Mouse (Mus musculus) hindbrain, embryonic 11.5 days (tissue): ENCODE data around the gene Rorb. TPM values are rescaled to one million over a fixed set of nuclear protein-coding genes. Genes with fewer than 3 reads are reported as not detected.
A peak's percentile ranks its signal among the peaks of the same experiment; 100 is the strongest.

Source experiments
- ATAC-seq: fragments of 200-750 bp; cut with Nextera tagmentation; 2 replicates; pipeline ENCODE4 v1.8.0; 2017; ENCODE audit warnings: mild to moderate bottlenecking, moderate TSS enrichment, moderate library complexity; ENCODE audit not compliant: low FRiP score
- DNase-seq: peaks from one replicate; pipeline ENCODE4 v3.0.0-alpha.2; 2015; ENCODE audit warnings: low spot score
- H3K27ac ChIP-seq: fragments of 300-500 bp; sonication (generic); 2 replicates; pipeline ENCODE4 v1.5.1; 2014; ENCODE audit warnings: mild to moderate bottlenecking, low read depth, low read length
- H3K27me3 ChIP-seq: fragments of 300-500 bp; sonication (generic); 2 replicates; pipeline ENCODE4 v1.6.1; 2014; ENCODE audit warnings: mild to moderate bottlenecking, low read length, moderate library complexity, mixed read lengths; ENCODE audit not compliant: control insufficient read depth, insufficient read depth
- H3K36me3 ChIP-seq: fragments of 300-500 bp; sonication (generic); 2 replicates; pipeline ENCODE4 v1.6.1; 2014; ENCODE audit warnings: mild to moderate bottlenecking, low read length, moderate library complexity, mixed read lengths; ENCODE audit not compliant: control insufficient read depth, insufficient read depth
- H3K4me1 ChIP-seq: fragments of 300-500 bp; sonication (generic); replicated peaks from 2 replicates; pipeline ENCODE4 v1.6.1; 2014; ENCODE audit warnings: low read length, mixed read lengths; ENCODE audit not compliant: control insufficient read depth, insufficient read depth
- H3K4me2 ChIP-seq: fragments of 300-500 bp; sonication (generic); replicated peaks from 2 replicates; pipeline ENCODE4 v1.6.1; 2014; ENCODE audit warnings: mild to moderate bottlenecking, low read depth, low read length
- H3K4me3 ChIP-seq: fragments of 300-500 bp; sonication (generic); 2 replicates; pipeline ENCODE4 v1.5.1; 2014; ENCODE audit warnings: low read depth, low read length
- H3K9ac ChIP-seq: fragments of 300-500 bp; sonication (generic); 2 replicates; pipeline ENCODE4 v1.6.1; 2014; ENCODE audit warnings: low read depth, low read length
- H3K9me3 ChIP-seq: fragments of 300-500 bp; sonication (generic); 2 replicates; pipeline ENCODE4 v1.6.1; 2016; ENCODE audit warnings: low read length; ENCODE audit not compliant: control insufficient read depth
- WGBS: fragments of 180-500 bp; shearing (Covaris S2); extraction: QIAGEN DNeasy Blood & Tissue Kit; methylation state at CpG from one replicate; pipeline ENCODE4 v1.1.7; 2014; 5-methylcytosine and 5-hydroxymethylcytosine counted together
- polyA plus RNA-seq: library from polyadenylated mRNA; unstranded; fragments of >200 nt; fragmentation: Nextera tagmentation; extraction: Ambion mirVana; gene quantifications from 2 replicates; pipeline ENCODE4 v1.2.1, GENCODE M21; 2014

Rorb gene
- polyA plus RNA-seq = 2.6 and 3.3 TPM in 2 replicates

DNA sequence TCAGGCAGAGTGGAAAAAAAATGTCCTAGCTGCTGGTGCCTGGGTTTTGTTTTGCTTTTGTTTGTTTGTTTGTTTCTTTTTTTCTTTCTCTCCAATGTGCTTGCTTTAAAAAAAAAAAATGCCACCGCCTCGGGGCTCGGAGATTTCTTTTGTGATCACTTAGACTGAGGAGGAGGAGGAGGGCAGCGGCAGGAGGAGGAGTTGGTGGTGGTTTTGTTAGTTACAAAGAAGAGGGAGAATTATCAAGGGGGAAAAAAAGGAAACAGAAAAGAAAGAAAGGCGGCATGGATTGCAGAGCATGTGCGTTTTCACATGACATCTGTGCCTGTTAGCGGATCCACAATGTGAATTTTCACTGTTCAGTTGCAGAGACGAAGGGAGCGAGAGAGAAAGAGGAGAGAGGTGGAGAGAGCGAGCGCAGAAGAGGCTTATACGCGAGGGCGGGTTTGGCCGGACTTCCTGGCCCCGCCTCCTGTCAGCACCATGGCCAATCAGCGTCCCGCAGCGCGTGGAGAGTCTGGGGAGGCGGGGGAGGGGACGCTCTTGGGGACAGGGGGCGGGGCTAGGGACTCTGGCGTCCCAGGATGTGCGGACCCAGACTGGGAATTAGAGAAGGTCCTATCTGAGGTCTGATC lies at the start of gene Rorb:
Rorb (minus strand) TSS at position 404 of the 635 bp plus-strand sequence.
- ATAC-seq = peak; percentile 98
- H3K9me3 ChIP-seq = no peaks in the 10 kb centered on the region
- peaks cover 16% of the 10 kb centered on the region; the same call in 1 of the 2 replicates for H3K27me3 ChIP-seq
- no peaks in the 10 kb centered on the region for H3K36me3 ChIP-seq
- H3K4me3 ChIP-seq = peak within 1 kb of the TSS; percentile 56
- WGBS = 0% methylated on average over 25 of the region's 25 CpGs
- peak within 1 kb of the TSS; percentile 42; the same call in 1 of the 2 replicates for H3K27ac ChIP-seq
- H3K9ac ChIP-seq = peak within 1 kb of the TSS; percentile 65
- no peaks in the 10 kb centered on the region for H3K4me1 ChIP-seq
- peak within 1 kb of the TSS; percentile 87 for H3K4me2 ChIP-seq
- peak; percentile 94 for DNase-seq

DNA sequence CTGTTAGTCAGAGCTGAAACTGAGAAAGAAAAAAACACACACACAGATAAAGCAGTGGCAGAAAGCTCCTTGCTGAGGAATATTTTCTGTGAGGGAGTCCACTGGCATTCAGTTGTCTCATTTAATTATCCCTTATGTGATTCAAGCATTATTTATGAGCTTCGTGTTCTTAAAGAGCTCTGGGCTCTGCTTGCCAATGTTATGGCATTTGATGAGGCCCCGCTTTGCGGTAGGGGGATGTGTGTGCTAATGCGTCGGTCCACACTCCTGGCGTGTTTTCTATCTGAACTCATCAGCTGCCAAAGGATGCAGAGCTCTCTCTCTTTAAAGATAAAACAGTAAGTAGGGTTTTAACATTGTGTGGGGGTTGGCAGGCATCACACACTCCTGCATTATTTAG lies 37.9 kb upstream of the Rorb start:
- no peaks in the 10 kb centered on the region for H3K27me3 ChIP-seq

DNA sequence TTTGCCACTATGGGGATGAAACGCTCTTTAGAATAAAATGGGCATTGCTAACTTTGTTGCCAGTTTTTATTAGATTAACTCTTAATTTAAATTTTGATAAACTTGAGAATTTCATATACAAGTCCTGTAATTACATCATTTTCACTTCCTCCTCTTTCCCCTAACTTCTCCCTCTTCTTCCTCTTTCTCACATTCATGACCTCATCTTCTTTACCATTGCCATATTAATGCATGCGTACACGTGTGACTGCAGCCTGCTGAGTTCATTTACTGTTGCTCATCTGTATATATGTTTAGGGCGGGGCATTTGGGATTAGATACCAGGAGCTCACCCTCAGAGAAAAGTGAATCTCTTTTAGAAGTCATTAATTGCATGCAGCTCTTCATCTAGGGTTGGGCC lies 33.5 kb upstream of the Rorb start:
- Histone ChIP-seq H3K4me1 (no peaks in the 10 kb centered on the region), H3K27ac (no peak overlapping the region), H3K4me3 (no peak overlapping the region), H3K36me3 (no peaks in the 10 kb centered on the region), H3K9me3 (no peaks in the 10 kb centered on the region), H3K27me3 (no peaks in the 10 kb centered on the region), H3K4me2 (no peak overlapping the region), H3K9ac (no peak overlapping the region)
- DNase-seq (no peak), ATAC-seq (no peak)
- 94% methylated on average over 4 of the region's 4 CpGs for WGBS

More for the DNA sequence above, 37.9 kb upstream of the Rorb start:
- Histone ChIP-seq H3K9me3 (no peaks in the 10 kb centered on the region), H3K36me3 (no peaks in the 10 kb centered on the region), H3K4me3 (no peak overlapping the region), H3K27ac (no peak overlapping the region), H3K4me2 (no peak overlapping the region), H3K9ac (no peak overlapping the region), H3K4me1 (no peaks in the 10 kb centered on the region)
- no peak for DNase-seq
- no peak for ATAC-seq
- 86% methylated on average over 6 of the region's 6 CpGs for WGBS

DNA sequence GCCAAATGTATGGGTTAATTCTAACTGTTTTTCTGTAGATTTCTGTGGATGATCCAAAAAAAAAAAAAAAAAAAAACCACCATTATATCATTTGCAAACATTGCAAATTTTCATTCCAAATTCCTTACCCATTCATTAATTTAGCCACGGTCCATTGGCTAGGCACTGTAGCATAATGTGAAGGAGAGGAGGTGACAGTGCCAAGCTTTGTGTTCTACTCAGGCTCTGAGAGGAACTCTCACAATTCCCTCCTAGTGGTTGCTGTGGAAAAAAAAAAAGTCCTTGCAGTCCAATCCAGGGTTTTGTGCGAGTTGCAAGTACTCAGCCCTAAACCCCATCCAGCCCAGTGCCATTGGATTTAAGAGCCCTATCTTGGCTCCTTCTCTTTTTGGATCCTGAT lies 25.9 kb upstream of the Rorb start:
- DNase-seq (peak; percentile 7), ATAC-seq (peak; percentile 67)
- Histone ChIP-seq H3K4me2 (no peak overlapping the region), H3K4me3 (no peak overlapping the region), H3K9ac (no peak overlapping the region), H3K4me1 (no peaks in the 10 kb centered on the region), H3K36me3 (no peaks in the 10 kb centered on the region), H3K9me3 (no peaks in the 10 kb centered on the region), H3K27ac (no peak overlapping the region), H3K27me3 (no peaks in the 10 kb centered on the region)
- 45% methylated on average over 2 of the region's 2 CpGs for WGBS

DNA sequence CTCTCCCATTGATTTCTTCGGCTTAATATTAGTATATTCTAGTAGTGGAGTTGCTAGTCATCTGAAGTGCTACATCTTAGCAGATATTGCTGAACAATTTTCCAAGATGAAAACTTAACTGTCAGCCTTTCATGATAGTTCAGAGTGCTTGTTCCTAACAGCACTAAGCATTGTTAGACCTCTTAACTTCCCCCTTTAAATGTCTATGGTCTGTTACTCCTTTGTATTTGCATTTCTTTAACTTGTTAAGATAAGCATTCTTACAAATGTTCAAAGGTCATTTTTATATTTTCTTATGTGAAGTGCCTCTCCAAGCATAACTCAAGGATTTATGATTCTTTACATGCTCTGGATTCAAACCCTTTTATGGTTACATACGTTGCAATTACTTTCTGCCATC lies 24.8 kb upstream of the Rorb start:
- Histone ChIP-seq H3K36me3 (no peaks in the 10 kb centered on the region), H3K4me3 (no peak overlapping the region), H3K9me3 (no peaks in the 10 kb centered on the region), H3K4me2 (no peak overlapping the region), H3K27me3 (no peaks in the 10 kb centered on the region), H3K27ac (no peak overlapping the region), H3K4me1 (no peaks in the 10 kb centered on the region), H3K9ac (no peak overlapping the region)
- 91% methylated on average over 2 of the region's 2 CpGs for WGBS
- DNase-seq (no peak), ATAC-seq (no peak)

DNA sequence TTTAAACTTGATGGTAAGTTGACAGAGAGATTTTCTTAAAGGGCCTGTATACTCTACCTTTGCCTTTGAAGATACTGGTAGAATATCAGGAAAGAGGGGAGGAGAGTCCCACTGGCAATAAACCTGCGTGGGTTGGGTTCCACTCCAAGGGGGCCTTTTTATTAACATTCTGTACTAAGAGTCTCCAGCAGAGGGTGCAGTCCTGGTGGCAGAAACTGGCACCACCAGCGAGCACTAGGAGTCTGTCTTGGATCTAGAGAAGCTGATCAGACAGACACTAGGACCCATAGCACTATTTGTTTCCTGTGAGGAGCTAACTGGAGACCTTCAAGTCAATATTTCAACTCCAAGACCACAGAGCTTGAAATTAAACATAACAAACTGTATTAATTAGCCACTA lies 11.3 kb upstream of the Rorb start:
- Histone ChIP-seq H3K27me3 (no peaks in the 10 kb centered on the region), H3K4me2 (no peak overlapping the region), H3K36me3 (no peaks in the 10 kb centered on the region), H3K9me3 (no peaks in the 10 kb centered on the region), H3K4me1 (no peaks in the 10 kb centered on the region), H3K27ac (no peak overlapping the region), H3K4me3 (no peak overlapping the region), H3K9ac (no peak overlapping the region)
- 43% methylated on average over 2 of the region's 2 CpGs for whole genome bisulfite sequencing
- no peak for DNase-seq
- no peak for ATAC-seq

DNA sequence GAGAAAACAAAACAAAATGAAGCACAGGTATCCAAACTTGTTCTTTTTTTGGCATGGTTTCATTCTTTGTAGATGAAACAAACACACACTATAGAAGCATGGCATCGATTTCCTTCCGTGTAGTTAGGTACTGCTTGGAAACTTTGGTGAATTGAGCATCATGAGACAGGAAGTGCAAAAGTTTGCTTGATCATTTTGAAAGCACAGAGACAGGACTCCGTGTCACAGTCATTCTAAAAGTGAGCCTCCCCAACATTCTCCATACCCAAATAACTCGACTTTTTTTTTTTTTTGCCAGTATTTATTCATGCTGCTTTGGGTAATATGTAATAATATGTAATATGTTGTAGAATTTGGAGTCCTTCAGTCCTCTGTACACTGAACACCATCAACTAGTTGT lies 1.2 kb upstream of the Rorb start:
- Histone ChIP-seq H3K4me3 (no peak overlapping the region), H3K27me3 (peaks cover 16% of the 10 kb centered on the region; the same call in 1 of the 2 replicates), H3K9me3 (no peaks in the 10 kb centered on the region), H3K4me2 (no peak overlapping the region), H3K27ac (no peak overlapping the region), H3K36me3 (no peaks in the 10 kb centered on the region), H3K9ac (no peak overlapping the region), H3K4me1 (no peaks in the 10 kb centered on the region)
- DNase-seq (no peak), ATAC-seq (no peak)
- 57% methylated on average over 4 of the region's 4 CpGs for WGBS

DNA sequence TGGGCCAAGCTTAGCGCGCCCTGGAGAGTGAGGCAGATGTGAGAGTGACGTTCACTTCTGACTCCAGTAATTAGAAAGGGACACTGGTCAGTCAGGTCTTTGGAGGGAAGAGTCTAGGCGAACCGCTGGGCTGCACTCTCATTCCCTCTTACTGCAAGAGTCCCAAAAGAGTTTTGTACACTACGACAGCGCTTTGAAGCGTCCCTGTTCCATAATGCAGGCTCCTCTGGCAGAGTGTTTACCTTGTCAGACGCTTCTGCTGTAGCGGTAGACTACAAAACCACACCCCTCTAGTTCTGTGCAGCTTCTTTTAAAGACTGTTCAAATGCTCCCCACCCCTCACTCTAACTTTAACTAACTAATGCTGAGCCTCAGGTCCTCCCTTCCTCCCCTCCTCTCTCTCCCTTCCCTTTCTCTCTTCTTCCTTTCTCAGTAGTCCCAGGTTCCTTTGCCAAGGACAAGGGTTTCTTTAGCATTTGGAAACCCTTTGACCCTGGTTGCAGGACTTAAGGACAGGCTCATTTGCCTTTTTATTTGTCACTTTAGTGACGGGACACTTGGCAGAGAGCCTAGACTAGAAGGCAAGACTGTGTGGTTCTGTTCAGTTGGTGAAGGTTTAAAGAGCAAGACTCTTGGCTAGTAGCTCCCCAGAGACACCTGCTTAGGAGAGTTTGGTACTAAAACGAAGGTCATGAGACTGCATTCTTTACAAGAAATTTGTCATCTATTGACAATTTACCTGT lies 603 bp upstream of the Rorb start:
- H3K36me3 ChIP-seq = no peaks in the 10 kb centered on the region
- peak overlapping the region; percentile 87 for H3K4me2 ChIP-seq
- peak overlapping the region; percentile 56 for H3K4me3 ChIP-seq
- no peaks in the 10 kb centered on the region for H3K9me3 ChIP-seq
- ATAC-seq (no peak), DNase-seq (no peak)
- H3K27ac ChIP-seq = no peak overlapping the region
- no peaks in the 10 kb centered on the region for H3K4me1 ChIP-seq
- peaks cover 16% of the 10 kb centered on the region; the same call in 1 of the 2 replicates for H3K27me3 ChIP-seq
- no peak overlapping the region for H3K9ac ChIP-seq
- WGBS = 5% methylated on average over 12 of the region's 12 CpGs
